Mouse (Mus musculus): ENCODE measurements at regions not wholly inside any gene's neighbourhood (a gene's known extent, or its start where the extent isn't known, plus 50 kb on each side); places are given as distances from the start of the nearest gene placed in this dataset.

GRCm38 (mm10) chr15:86917891-86918290 lies 626.2 kb upstream of the Fam19a5 start:
- no peak for DNase-seq

DNA sequence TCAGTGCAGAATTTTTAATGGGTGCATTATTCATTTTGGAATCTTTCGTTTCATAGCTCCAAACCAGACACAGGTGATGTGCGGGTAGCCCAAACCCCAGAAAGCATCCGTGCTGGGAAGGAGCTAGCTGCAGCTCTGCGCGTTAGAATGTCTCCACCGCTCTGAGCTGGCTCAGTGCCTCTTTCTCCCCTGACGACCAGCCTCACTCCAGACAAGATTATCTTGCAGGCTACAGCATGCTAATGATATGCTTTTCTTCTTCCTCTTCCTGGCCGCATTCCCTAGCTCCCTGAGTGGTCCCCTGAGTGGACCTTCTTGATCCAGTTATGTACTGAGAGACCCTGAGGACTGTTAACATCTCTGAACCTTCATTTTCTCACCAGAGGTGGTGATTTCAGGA lies 624.4 kb upstream of the Fam19a5 start:
- DNase-seq, result no peak

- no peak for DNase-seq
Measured at GRCm38 (mm10) chr15:86920185-86920584, 623.9 kb upstream of the Fam19a5 start.

DNA sequence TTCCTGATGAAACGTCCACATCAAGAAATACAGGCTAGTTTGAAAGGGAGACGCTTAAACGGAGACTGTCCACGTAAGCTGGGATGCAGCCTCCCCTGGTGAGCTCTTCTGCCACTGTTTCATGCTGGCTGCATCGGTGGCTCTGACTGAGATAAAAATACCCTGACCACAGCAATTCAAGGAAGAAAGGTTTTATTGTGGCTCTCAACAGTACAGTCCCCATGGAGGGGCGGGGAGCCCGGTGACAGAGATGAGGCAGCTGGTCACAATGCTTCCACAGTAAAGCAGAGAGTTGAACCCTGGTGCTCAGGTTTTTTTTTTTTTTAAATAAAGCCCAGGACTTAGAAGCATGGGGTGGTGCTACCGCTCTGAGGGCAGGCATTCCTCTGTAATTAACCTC lies 622.7 kb upstream of the Fam19a5 start:
- no peak for DNase-seq

DNA sequence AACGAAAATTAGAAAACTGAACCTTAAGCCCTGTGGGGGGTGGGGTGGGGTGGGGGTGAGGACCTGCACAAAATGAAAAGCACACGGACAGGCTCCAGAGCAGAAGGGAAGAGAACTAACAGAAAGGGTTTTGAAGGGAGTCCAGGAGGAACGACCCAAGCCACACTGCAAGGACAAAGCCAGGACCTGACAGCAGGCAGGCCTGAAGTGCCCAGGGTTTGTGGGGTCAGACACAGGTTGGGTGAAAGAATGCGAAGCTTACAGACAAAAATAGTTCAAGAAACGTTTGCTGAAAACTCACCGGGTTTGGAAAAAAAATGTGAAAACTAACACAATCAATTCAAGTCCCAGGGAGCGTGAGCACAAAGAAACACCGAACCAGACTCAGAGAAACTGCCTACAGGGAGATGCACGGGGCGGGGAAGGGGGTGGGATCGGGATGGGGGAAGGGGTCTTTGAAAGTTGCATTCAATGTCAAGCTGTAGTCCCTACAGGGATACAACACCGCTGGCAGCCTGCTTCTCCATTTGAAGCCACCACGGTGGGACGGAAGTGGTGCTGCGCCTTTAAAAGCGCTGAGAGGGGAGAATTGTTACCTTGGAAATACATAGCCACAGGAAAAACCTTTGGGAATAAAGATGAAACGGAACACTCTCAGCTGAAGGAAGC lies 618.9 kb upstream of the Fam19a5 start:
- no peak for DNase-seq

DNA sequence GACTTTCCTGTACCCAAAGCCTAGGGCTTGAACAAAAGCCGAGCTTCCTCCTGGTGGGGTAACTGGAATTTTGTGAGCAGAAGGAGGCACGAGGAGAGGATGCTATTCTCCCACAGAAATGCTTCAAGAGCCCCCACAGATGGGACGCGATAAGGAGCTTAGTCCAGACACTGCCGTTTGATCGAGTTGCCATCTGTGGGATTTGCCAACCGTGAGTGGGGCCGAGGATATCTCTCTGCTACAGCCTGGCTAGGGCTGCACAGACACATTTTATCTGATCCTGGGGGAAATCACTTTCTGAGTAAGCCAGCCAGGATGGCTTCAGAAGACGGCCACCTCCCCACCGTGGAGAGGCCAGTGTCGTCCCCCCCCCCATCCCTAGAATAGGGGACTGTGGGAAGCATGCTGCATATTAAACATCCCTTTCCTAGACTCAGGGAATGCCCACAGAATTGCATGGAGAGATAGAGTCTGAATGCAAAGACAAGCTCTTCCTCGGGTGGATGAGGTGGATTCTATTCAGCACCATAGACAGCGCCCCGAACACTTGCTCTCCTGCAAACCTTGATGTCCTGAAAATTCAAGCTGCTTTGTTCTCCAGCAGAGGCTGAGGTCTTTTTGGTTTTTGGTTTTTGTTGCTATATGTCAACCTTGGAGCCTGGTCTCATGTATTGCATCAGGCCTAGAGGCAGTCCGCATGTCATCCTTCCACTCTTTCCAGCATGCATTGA lies 611.6 kb upstream of the Fam19a5 start:
- peak; percentile 61 for DNase-seq

DNA sequence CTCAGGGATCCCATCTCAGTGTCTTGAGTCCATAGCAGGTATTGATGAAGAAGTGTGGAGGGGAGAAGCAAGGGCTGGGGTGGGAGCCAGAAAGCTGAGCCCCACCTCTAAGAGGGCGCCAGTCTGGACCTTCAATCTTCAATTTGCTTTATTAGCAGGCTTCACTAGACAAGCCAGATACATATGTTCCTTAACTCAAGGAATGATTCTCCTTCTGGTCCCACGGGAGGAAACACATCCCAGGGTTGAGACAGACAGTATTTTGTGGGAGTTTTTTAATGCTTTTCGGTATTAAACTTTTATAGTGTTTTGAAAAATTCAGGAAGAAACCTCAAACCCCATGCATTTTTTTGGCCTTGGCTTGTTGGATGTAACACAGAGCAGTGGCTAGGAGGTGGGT lies 606.7 kb upstream of the Fam19a5 start:
- DNase-seq, result no peak

DNA sequence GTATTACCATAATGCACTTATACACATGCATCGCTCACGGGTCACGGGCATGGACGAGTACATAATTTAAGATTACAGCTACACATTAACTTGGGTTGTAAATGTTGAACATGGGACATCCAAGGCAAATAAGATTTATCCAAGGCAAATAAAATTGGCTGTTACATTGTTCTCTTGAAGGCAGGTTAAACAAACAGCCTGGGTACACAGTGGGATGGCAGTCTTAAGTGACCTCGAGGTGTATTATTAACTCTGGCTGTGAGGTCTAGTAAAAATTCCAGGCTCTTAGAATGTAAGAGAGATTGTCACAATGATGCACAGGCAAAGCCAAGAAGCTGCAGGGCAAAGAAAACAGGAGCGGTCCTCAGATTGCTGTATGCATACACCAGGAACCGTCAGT lies 599.6 kb upstream of the Fam19a5 start:
- DNase-seq, result no peak

GRCm38 (mm10) chr15:86952593-86952992 lies 591.5 kb upstream of the Fam19a5 start:
- DNase-seq, result no peak

DNA sequence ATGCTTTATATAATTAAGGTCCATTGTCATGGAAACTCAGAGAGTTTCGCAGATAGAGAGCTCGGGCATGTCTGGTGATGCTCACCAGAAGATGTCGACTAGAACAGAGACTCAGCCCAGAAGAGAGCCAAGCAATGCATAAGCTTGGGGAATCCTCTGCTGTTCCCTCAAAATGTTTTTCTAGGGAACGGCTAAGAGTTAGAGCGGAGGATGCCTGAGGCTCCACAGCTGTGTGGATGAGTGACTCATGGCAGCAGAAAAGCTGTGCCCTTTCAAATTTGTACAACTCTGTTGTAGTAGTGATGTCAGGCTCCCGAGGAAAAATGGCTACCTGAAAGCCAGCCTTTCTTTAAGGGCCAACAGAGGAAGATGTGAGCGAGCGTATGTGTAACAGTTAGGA lies 586.2 kb upstream of the Fam19a5 start:
- DNase-seq, result no peak

- DNase-seq, result no peak
Measured at GRCm38 (mm10) chr15:86962921-86963320, 581.2 kb upstream of the Fam19a5 start.

DNA sequence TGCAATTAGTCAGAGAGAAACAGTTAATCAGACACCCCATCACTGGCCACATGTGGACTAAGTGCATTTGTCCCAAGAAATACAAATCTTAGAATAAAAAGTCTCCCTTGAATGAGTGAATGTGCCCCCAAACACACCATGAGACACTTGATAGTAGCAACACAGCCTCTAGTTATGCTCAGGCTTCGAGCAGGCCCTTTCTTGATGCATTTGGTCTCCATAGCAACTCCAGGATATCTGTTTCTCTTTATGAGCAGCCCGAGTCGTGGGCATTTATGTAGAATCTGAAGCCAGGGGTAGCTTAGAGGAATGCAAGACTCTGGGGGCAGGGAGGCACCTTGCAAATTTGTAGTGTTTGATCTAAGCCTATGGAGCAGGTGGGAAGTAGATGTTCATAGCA lies 580.6 kb upstream of the Fam19a5 start:
- no peak for DNase-seq

DNA sequence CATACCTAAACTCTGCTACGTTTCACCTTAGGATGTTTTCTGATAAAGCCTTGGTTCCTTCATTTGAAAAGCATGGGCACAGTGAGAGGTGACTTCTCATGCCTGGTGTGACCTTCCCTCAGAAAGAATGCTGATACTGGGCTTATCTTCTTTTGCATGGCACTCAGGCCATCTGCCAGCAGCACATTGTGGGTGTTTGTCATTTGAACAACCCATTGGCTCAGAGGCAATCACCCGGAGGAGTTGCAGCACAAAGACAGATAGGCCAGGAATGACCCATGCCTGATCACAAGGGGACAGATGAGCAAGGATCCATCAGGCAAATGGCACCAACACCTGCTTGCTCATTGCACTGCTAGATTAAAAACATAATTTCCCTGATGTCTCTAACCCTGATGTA lies 572.7 kb upstream of the Fam19a5 start:
- DNase-seq, result no peak

DNA sequence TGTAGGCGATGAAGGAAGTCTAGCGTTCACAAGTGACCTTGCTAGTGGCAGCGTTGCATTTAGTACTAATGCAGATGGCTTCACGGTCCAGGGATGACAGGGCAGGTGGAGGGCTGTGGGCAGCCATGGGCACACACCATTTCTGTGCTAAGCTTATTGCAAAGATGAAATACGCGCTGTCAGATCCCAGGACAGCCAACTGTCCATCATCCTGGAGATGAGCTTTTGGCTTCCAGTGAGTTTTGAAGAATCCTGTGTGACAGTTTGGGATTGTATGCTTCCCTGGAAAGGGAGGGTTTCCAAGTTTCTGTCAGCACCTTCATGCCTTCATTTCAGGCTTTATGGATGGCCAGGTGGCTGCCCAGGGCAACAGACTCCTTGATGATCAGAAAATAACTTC lies 547.9 kb upstream of the Fam19a5 start:
- no peak for DNase-seq

DNA sequence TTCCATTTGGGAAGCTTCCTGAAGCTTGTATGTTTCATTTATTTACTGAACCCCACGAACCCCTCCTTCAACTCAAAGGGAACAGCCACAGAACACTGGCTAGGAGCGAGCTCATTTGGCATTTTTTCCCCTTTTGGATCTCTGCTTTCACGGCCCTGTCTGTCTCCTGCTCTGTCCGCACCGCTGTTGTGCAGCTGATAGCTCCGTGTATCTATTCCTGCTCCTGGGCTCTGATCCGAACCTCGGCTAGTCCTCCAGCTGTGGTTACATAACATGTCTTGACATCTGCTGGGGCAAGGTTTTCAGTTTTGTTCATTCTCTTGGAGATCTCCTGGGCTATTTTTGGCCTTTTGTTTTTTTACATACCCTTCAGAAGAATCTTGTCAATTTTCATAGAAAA lies 525.1 kb upstream of the Fam19a5 start:
- no peak for DNase-seq

DNA sequence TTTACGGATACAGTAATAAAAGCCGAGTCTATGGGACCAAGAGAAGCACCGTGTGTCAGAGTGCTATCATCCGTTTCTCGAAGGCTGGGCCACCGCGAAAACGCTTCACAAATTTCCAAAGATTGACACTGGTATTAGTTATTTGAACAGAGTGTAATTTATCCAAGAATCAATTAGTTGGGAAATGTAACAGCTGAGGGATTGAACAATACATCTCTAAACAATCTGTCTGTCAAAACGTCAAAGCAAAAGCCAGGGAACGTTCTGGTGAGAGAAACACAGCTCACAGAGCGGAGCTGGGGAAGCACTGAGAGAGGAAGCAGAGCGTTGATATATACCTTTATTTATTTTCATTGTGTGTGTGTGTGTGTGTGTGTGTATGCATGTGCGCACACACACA lies 498.1 kb upstream of the Fam19a5 start:
- DNase-seq, result no peak

- no peak for DNase-seq
Measured at GRCm38 (mm10) chr15:87054186-87054585, 489.9 kb upstream of the Fam19a5 start.

DNA sequence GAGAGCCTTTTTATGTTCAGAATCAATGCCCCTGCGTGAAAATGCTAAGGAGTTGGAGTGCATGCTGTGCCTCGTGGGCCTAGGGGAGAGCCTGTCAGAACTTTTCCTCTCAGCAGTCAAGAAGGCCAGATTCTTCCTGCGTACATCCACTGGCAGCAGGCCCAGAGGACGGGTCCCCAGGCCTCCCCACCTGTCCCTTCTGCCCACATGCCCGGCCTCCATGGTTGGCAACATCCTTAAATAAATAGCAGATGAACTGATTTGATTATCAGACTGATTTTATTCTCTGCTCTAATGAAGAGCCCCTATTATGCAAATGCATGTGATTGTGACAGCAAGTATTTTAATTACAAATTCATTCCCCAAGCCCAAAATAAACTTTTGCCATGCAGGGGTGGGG lies 479.2 kb upstream of the Fam19a5 start:
- no peak for DNase-seq

DNA sequence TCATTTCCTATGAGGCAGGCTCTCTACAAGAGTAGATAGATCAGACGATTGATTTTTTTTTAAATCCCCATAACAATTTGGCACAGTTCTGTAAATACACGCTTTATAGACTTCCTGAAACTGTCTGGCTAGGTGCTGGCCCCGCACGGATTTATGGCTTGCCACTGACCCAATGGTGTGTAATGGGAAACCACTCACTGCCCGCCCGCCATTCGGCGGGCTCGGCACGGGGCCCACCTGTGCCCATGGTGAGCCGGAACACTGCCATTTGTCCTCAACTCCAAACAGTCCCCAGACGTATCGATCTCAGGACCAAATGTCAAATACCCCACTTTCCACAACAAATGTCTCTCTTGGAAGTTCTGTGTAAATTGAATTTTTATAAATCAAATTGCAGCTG lies 475.8 kb upstream of the Fam19a5 start:
- DNase-seq, result no peak

GRCm38 (mm10) chr15:87074559-87074958 lies 469.5 kb upstream of the Fam19a5 start:
- DNase-seq, result no peak

GRCm38 (mm10) chr15:87089827-87090226 lies 454.3 kb upstream of the Fam19a5 start:
- no peak for DNase-seq

- DNase-seq, result no peak
Measured at GRCm38 (mm10) chr15:87091048-87091777, 452.9 kb upstream of the Fam19a5 start.

- DNase-seq, result no peak
Measured at GRCm38 (mm10) chr15:87097206-87097605, 446.9 kb upstream of the Fam19a5 start.

DNA sequence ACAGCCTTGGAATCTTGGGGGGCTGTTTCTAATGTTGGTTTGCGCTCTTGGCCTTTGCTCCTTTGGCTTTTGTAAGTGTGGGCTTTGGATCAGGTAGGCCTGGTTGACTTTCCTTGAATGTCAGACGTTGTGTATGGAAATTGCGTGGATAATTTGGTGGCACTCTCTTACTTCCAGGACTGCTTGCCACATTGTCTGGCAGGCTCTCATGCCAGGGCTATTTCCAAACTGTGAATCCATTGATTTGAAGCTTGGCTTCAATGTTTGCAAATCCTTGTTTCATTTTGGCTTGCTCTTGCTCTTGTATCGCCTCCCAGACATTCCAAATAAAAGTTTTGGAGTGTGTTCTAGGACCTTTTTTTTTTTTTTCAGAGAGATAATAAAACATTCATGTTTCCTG lies 443.0 kb upstream of the Fam19a5 start:
- no peak for DNase-seq
